Mouse (Mus musculus) limb, embryonic 11.5 days (tissue): ENCODE data around the gene Gm12185. TPM values are rescaled to one million over a fixed set of nuclear protein-coding genes. Genes with fewer than 3 reads are reported as not detected.

Experiments
- polyA plus RNA-seq: library from polyadenylated mRNA; unstranded; fragments of >200 nt; fragmentation: Nextera tagmentation; extraction: Ambion mirVana; gene quantifications from 2 replicates; pipeline ENCODE4 v1.2.1, GENCODE M21; 2014

Gm12185 gene
- polyA plus RNA-seq, 1 experiment from 2014 or later = not detected

Other genes starting within 250 kb of the Gm12185 start
- 805 and 864 TPM in 2 replicates for gene Rack1, start 191.9 kb downstream of the Gm12185 start, polyA plus RNA-seq
- 5.7 TPM in 2 replicates for gene Trim41, start 174.9 kb downstream of the Gm12185 start, polyA plus RNA-seq
- 0.25 and 0.41 TPM in 2 replicates for gene Trim7, start 166.1 kb downstream of the Gm12185 start, polyA plus RNA-seq
- 9.4 and 13.5 TPM in 2 replicates for gene Gm12184, start 165.6 kb downstream of the Gm12185 start, polyA plus RNA-seq
- gene Irgm1, start 120.5 kb downstream of the Gm12185 start, polyA plus RNA-seq = 1.1 and 1.7 TPM in 2 replicates
- gene Gm5431, start 90.0 kb downstream of the Gm12185 start, polyA plus RNA-seq = 0.34 TPM in 1 of 2 replicates, not detected in the other
- 0.91 and 2.0 TPM in 2 replicates for gene Psme2b, start 46.0 kb downstream of the Gm12185 start, polyA plus RNA-seq
- gene Olfr56, start 13.3 kb downstream of the Gm12185 start, polyA plus RNA-seq = not detected in 2 replicates
- 0.12 TPM in 1 of 2 replicates, not detected in the other for gene 9930111J21Rik1, start 12.8 kb downstream of the Gm12185 start, polyA plus RNA-seq
- not detected in 2 replicates for gene Tgtp1, start 1.9 kb upstream of the Gm12185 start, polyA plus RNA-seq
- gene 9930111J21Rik2, start 59.0 kb upstream of the Gm12185 start, polyA plus RNA-seq = 0.03 and 0.17 TPM in 2 replicates
- not detected in 2 replicates for gene Tgtp2, start 72.0 kb upstream of the Gm12185 start, polyA plus RNA-seq
- 0.51 and 0.61 TPM in 2 replicates for gene Ifi47, start 84.4 kb upstream of the Gm12185 start, polyA plus RNA-seq
- not detected in 2 replicates for gene Olfr1396, start 122.6 kb upstream of the Gm12185 start, polyA plus RNA-seq
- not detected in 2 replicates for gene Olfr1395, start 150.0 kb upstream of the Gm12185 start, polyA plus RNA-seq
- gene Olfr1394, start 162.2 kb upstream of the Gm12185 start, polyA plus RNA-seq = not detected in 2 replicates
- gene Btnl9, start 194.9 kb upstream of the Gm12185 start, polyA plus RNA-seq = 0.88 and 0.91 TPM in 2 replicates
- 54.1 and 58.0 TPM in 2 replicates for gene Zfp62, start 211.1 kb upstream of the Gm12185 start, polyA plus RNA-seq